Mouse (Mus musculus): ENCODE measurements at regions not wholly inside any gene's neighbourhood (a gene's known extent, or its start where the extent isn't known, plus 50 kb on each side); places are given as distances from the start of the nearest gene placed in this dataset.

Small RNA genes in the stretch of these regions (microRNA-seq; reads per million reads assigned to microRNA genes)
- gene Gm44319 (ENCODE audit: borderline number of aligned reads in 2 of 2): 0 reads per million in 2 experiments

Data from adrenal gland, adult 18-20 months (tissue).